Mouse (Mus musculus) liver, embryonic 13.5 days (tissue): ENCODE measurements around the gene Dhx40. TPM values are rescaled to one million over a fixed set of nuclear protein-coding genes. Genes with fewer than 3 reads are reported as not detected.
A peak's percentile ranks its signal among the peaks of the same experiment; 100 is the strongest.
"Not testable (repeated sequence)": the region's sequence is repeated elsewhere in the genome, so short reads cannot be mapped to it uniquely, and the experiment has no call there.

ENCODE experiments used
- ATAC-seq: fragments of 200-750 bp; cut with Nextera tagmentation; 2 replicates; pipeline ENCODE4 v1.8.0; 2017; ENCODE audit warnings: low read depth, mild to moderate bottlenecking, moderate number of reproducible peaks, moderate library complexity
- DNase-seq: peaks from one replicate; pipeline ENCODE4 v3.0.0; 2022
- H3K27ac ChIP-seq: fragments of 300-500 bp; sonication (generic); 2 replicates; pipeline ENCODE4 v1.5.1; 2015; ENCODE audit warnings: moderate library complexity, mild to moderate bottlenecking, inconsistent platforms
- H3K27me3 ChIP-seq: fragments of 300-500 bp; sonication (generic); 2 replicates; pipeline ENCODE4 v1.6.1; 2015; ENCODE audit warnings: mild to moderate bottlenecking, inconsistent platforms
- H3K36me3 ChIP-seq: fragments of 300-500 bp; sonication (generic); 2 replicates; pipeline ENCODE4 v1.6.1; 2015; ENCODE audit warnings: mild to moderate bottlenecking, inconsistent platforms
- H3K4me1 ChIP-seq: fragments of 300-500 bp; sonication (generic); replicated peaks from 2 replicates; pipeline ENCODE4 v1.6.1; 2015; ENCODE audit warnings: inconsistent platforms
- H3K4me2 ChIP-seq: fragments of 300-500 bp; sonication (generic); 2 replicates; pipeline ENCODE4 v1.6.1; 2015; ENCODE audit warnings: inconsistent platforms, mild to moderate bottlenecking, moderate library complexity
- H3K4me3 ChIP-seq: fragments of 300-500 bp; sonication (generic); replicated peaks from 2 replicates; pipeline ENCODE4 v1.5.1; 2015; ENCODE audit warnings: mild to moderate bottlenecking, inconsistent platforms
- H3K9ac ChIP-seq: fragments of 300-500 bp; sonication (generic); 2 replicates; pipeline ENCODE4 v1.6.1; 2015; ENCODE audit warnings: mild to moderate bottlenecking, inconsistent platforms
- H3K9me3 ChIP-seq: fragments of 300-500 bp; sonication (generic); replicated peaks from 2 replicates; pipeline ENCODE4 v1.6.1; 2016; ENCODE audit warnings: inconsistent platforms
- WGBS: fragments of 180-500 bp; shearing (Covaris S2); methylation state at CpG from one replicate; pipeline ENCODE4 v1.1.7; 2015; ENCODE audit not compliant: insufficient replicate concordance; 5-methylcytosine and 5-hydroxymethylcytosine counted together
- polyA plus RNA-seq: library from polyadenylated mRNA; unstranded; fragments of >200 nt; fragmentation: Nextera tagmentation; extraction: Ambion mirVana; gene quantifications from 2 replicates; pipeline ENCODE4 v1.2.1, GENCODE M21; 2015

Dhx40 gene
- polyA plus RNA-seq, 1 experiment from 2014 or later: 8.5 TPM

GRCm38 (mm10) chr11:86749776-86750423, 57.6 kb downstream of the Dhx40 start:
- Histone ChIP-seq H3K27me3 (no peaks in the 10 kb centered on the region), H3K4me2 (no peak overlapping the region), H3K9ac (no peak overlapping the region), H3K4me3 (no peak overlapping the region), H3K36me3 (peaks cover 23% of the 10 kb centered on the region), H3K4me1 (peaks cover 94% of the 10 kb centered on the region), H3K9me3 (no peaks in the 10 kb centered on the region), H3K27ac (peak overlapping the region; percentile 45; the same call in 1 of the 2 replicates)
- no peak for ATAC-seq
- 92% methylated on average over 3 of the region's 3 CpGs for WGBS
- DNase-seq: no peak

- Histone ChIP-seq H3K4me1 (peaks cover 89% of the 10 kb centered on the region), H3K27me3 (no peaks in the 10 kb centered on the region), H3K36me3 (peaks cover 4% of the 10 kb centered on the region; the same call in 1 of the 2 replicates), H3K27ac (peak overlapping the region; percentile 86), H3K4me3 (no peak overlapping the region; the same call in 1 of the 2 replicates), H3K9me3 (no peaks in the 10 kb centered on the region), H3K4me2 (peak overlapping the region; percentile 50), H3K9ac (peak overlapping the region; percentile 62)
- no peak for DNase-seq
- no peak for ATAC-seq
- WGBS: 54% methylated on average over 3 of the region's 3 CpGs
Observed at GRCm38 (mm10) chr11:86745634-86746404, 61.7 kb downstream of the Dhx40 start.

GRCm38 (mm10) chr11:86742605-86743004, 64.9 kb downstream of the Dhx40 start:
- peak; percentile 96 for ATAC-seq
- WGBS: 4% methylated on average over 2 of the region's 2 CpGs
- H3K27me3 ChIP-seq: no peaks in the 10 kb centered on the region
- H3K9me3 ChIP-seq: no peaks in the 10 kb centered on the region
- H3K4me1 ChIP-seq: peaks cover 91% of the 10 kb centered on the region
- 0 out of 2 replicates have a peak, but pooled peaks cover 3% of the 10 kb centered on the region for H3K36me3 ChIP-seq
- peak overlapping the region; percentile 38 for H3K4me3 ChIP-seq
- H3K9ac ChIP-seq: peak overlapping the region; percentile 67
- peak overlapping the region; percentile 89 for H3K27ac ChIP-seq
- peak; percentile 86 for DNase-seq
- peak overlapping the region; percentile 67 for H3K4me2 ChIP-seq

GRCm38 (mm10) chr11:86741505-86741904, 66.0 kb downstream of the Dhx40 start:
- Histone ChIP-seq H3K4me2 (peak overlapping the region; percentile 67), H3K36me3 (peaks cover 7% of the 10 kb centered on the region; the same call in 1 of the 2 replicates), H3K9ac (peak overlapping the region; percentile 51), H3K9me3 (no peaks in the 10 kb centered on the region), H3K27ac (peak overlapping the region; percentile 89), H3K4me3 (no peak overlapping the region), H3K4me1 (peaks cover 88% of the 10 kb centered on the region), H3K27me3 (no peaks in the 10 kb centered on the region)
- ATAC-seq: no peak
- DNase-seq: no peak
- WGBS: 70% methylated on average over 5 of the region's 5 CpGs

GRCm38 (mm10) chr11:86739470-86739869, 68.1 kb downstream of the Dhx40 start:
- H3K27me3 ChIP-seq: no peaks in the 10 kb centered on the region
- H3K9me3 ChIP-seq: no peaks in the 10 kb centered on the region
- H3K4me3 ChIP-seq: no peak overlapping the region
- H3K4me2 ChIP-seq: peak overlapping the region; percentile 39
- H3K9ac ChIP-seq: peak overlapping the region; percentile 42; the same call in 1 of the 2 replicates
- DNase-seq (no peak), ATAC-seq (no peak)
- H3K36me3 ChIP-seq: peaks cover 21% of the 10 kb centered on the region
- 42% methylated on average over 2 of the region's 2 CpGs for WGBS
- peak overlapping the region; percentile 78 for H3K27ac ChIP-seq
- peaks cover 77% of the 10 kb centered on the region for H3K4me1 ChIP-seq

- Histone ChIP-seq H3K4me1 (peaks cover 77% of the 10 kb centered on the region), H3K4me3 (no peak overlapping the region), H3K9ac (0 out of 2 replicates have a peak overlapping the region, but pooled peaks have one; percentile 47), H3K27ac (peak overlapping the region; percentile 78), H3K4me2 (peak overlapping the region; percentile 34), H3K27me3 (no peaks in the 10 kb centered on the region), H3K9me3 (no peaks in the 10 kb centered on the region), H3K36me3 (peaks cover 27% of the 10 kb centered on the region)
- DNase-seq: no peak
- ATAC-seq: no peak
- WGBS: 80% methylated on average over 1 of the region's 1 CpGs
Observed at GRCm38 (mm10) chr11:86738956-86739355, 68.6 kb downstream of the Dhx40 start.

- ATAC-seq, H3K4me3 ChIP-seq, H3K9ac ChIP-seq, H3K9me3 ChIP-seq, H3K27me3 ChIP-seq, DNase-seq: not testable (repeated sequence)
- Histone ChIP-seq H3K4me1 (peaks cover 70% of the 10 kb centered on the region), H3K27ac (peak overlapping the region; percentile 78), H3K4me2 (peak overlapping the region; percentile 21; the same call in 1 of the 2 replicates), H3K36me3 (peaks cover 32% of the 10 kb centered on the region)
- 94% methylated on average over 1 of the region's 1 CpGs for WGBS
Observed at GRCm38 (mm10) chr11:86738308-86738707, 69.2 kb downstream of the Dhx40 start.

GRCm38 (mm10) chr11:86737301-86738000, 70.1 kb downstream of the Dhx40 start:
- ATAC-seq: peak; percentile 90
- Histone ChIP-seq H3K9ac (no peak overlapping the region; the same call in 1 of the 2 replicates), H3K36me3 (peaks cover 40% of the 10 kb centered on the region), H3K4me2 (peak overlapping the region; percentile 21; the same call in 1 of the 2 replicates), H3K4me1 (peaks cover 67% of the 10 kb centered on the region), H3K27me3 (no peaks in the 10 kb centered on the region), H3K27ac (peak overlapping the region; percentile 78), H3K4me3 (no peak overlapping the region), H3K9me3 (no peaks in the 10 kb centered on the region)
- WGBS: 46% methylated on average over 8 of the region's 8 CpGs
- peak; percentile 73 for DNase-seq

- Histone ChIP-seq H3K4me3 (no peak overlapping the region), H3K4me1 (peaks cover 44% of the 10 kb centered on the region), H3K9me3 (no peaks in the 10 kb centered on the region), H3K4me2 (no peak overlapping the region), H3K36me3 (peaks cover 58% of the 10 kb centered on the region), H3K27ac (no peak overlapping the region), H3K27me3 (no peaks in the 10 kb centered on the region), H3K9ac (no peak overlapping the region)
- no peak for DNase-seq
- no peak for ATAC-seq
- 90% methylated on average over 4 of the region's 4 CpGs for WGBS
Observed at GRCm38 (mm10) chr11:86734993-86735392, 72.6 kb downstream of the Dhx40 start.

GRCm38 (mm10) chr11:86734241-86734939, 73.2 kb downstream of the Dhx40 start:
- H3K4me3 ChIP-seq: no peak overlapping the region
- H3K27ac ChIP-seq: peak overlapping the region; percentile 49
- DNase-seq (no peak), ATAC-seq (no peak)
- WGBS: 82% methylated on average over 10 of the region's 10 CpGs
- H3K9me3 ChIP-seq: no peaks in the 10 kb centered on the region
- peaks cover 38% of the 10 kb centered on the region for H3K4me1 ChIP-seq
- peaks cover 62% of the 10 kb centered on the region for H3K36me3 ChIP-seq
- no peaks in the 10 kb centered on the region for H3K27me3 ChIP-seq
- no peak overlapping the region for H3K9ac ChIP-seq
- H3K4me2 ChIP-seq: no peak overlapping the region
